Mouse (Mus musculus): ENCODE measurements around the gene Slc46a3.

DNA sequence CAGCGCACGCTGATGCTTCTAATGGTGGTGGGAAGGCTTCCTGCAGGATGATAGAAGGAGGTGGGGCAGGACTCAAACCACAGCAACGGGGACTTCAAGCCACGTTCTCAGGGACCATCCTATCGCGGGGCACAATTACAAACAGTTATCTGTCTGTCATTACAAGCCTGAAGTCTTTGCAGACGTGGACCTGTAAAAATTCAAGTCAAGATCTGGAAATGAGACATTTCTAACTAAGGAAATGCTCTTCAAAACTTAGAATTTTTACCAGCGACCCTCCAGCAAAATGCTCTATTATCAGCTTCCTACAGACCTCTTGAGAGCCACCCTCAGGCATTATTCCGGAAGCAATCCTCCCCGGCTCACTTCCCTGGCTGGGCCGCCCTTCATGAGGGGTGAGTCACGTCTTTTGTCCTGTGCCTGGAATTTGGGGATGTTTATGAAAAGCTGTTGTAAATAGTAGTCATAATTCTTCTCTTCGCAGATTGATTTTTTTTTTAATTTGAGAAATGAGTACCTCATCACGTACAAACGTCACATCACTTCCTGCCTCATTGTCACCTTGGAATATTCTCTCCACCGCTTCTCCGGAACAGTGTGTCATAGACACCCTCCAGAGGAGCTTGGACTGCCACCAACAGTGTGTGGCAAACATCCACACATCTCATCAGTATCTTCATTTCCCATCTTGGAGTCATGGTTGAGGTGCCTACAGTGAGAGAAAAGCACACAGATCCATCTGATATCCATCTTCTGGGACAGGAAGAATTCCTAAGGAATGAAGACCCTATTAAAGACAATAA, 23.6 kb upstream of the Slc46a3 start:
- TF ChIP-seq CTCF (IDR thresholded peaks at IDR 0.05; ENCODE audit: borderline replicate concordance, insufficient read depth, low read depth, low read length), result no peak
- TF ChIP-seq POLR2A (IDR thresholded peaks at IDR 0.05; ENCODE audit: borderline replicate concordance, insufficient read depth, low read length), result no peak
